Mouse (Mus musculus) stomach, embryonic 14.5 days (tissue): Measurements from ENCODE around the gene Cd44. TPM values are rescaled to one million over a fixed set of nuclear protein-coding genes. Genes with fewer than 3 reads are reported as not detected.

Experiments
- ATAC-seq: fragments of 200-750 bp; cut with Nextera tagmentation; 2 replicates; pipeline ENCODE4 v1.8.0; 2017; ENCODE audit warnings: low read depth, moderate TSS enrichment; ENCODE audit not compliant: insufficient number of reproducible peaks, insufficient read depth, low FRiP score
- H3K27ac ChIP-seq: fragments of 300-500 bp; sonication (generic); 2 replicates; pipeline ENCODE4 v1.5.1; 2014; ENCODE audit warnings: mild to moderate bottlenecking, low read length, moderate library complexity, mixed read lengths
- H3K27me3 ChIP-seq: fragments of 300-500 bp; sonication (generic); 2 replicates; pipeline ENCODE4 v1.6.1; 2014; ENCODE audit warnings: low read length, control low read depth, mixed read lengths; ENCODE audit not compliant: control insufficient read depth, insufficient read depth
- H3K36me3 ChIP-seq: fragments of 300-500 bp; sonication (generic); 2 replicates; pipeline ENCODE4 v1.6.1; 2014; ENCODE audit warnings: mild to moderate bottlenecking, control low read depth, low read length, moderate library complexity, mixed read lengths; ENCODE audit not compliant: control insufficient read depth, insufficient read depth
- H3K4me1 ChIP-seq: fragments of 300-500 bp; sonication (generic); 2 replicates; pipeline ENCODE4 v1.6.1; 2014; ENCODE audit warnings: low read length, control low read depth, mixed read lengths; ENCODE audit not compliant: control insufficient read depth, insufficient read depth
- H3K4me2 ChIP-seq: fragments of 300-500 bp; sonication (generic); replicated peaks from 2 replicates; pipeline ENCODE4 v1.6.1; 2014; ENCODE audit warnings: low read depth, low read length, control low read depth
- H3K4me3 ChIP-seq: fragments of 300-500 bp; sonication (generic); 2 replicates; pipeline ENCODE4 v1.5.1; 2014; ENCODE audit warnings: low read depth, low read length, control low read depth
- H3K9ac ChIP-seq: fragments of 300-500 bp; sonication (generic); replicated peaks from 2 replicates; pipeline ENCODE4 v1.6.1; 2014; ENCODE audit warnings: low read depth, mild to moderate bottlenecking, control low read depth, low read length, moderate library complexity, mixed read lengths
- H3K9me3 ChIP-seq: fragments of 300-500 bp; sonication (generic); 2 replicates; pipeline ENCODE4 v1.6.1; 2016; ENCODE audit warnings: low read depth, low read length, control low read depth; ENCODE audit not compliant: control insufficient read depth
- WGBS: fragments of 180-500 bp; shearing (Covaris S2); extraction: QIAGEN DNeasy Blood & Tissue Kit; methylation state at CpG from one replicate; pipeline ENCODE4 v1.1.7; 2014; 5-methylcytosine and 5-hydroxymethylcytosine counted together
- polyA plus RNA-seq: library from polyadenylated mRNA; unstranded; fragments of >200 nt; fragmentation: Nextera tagmentation; extraction: Ambion mirVana; gene quantifications from 2 replicates; pipeline ENCODE4 v1.2.1, GENCODE M21; 2014

Cd44 gene
- polyA plus RNA-seq, 1 experiment from 2014 or later, result 11.3 TPM

- Histone ChIP-seq H3K4me3 (no peak overlapping the region), H3K27ac (no peak overlapping the region), H3K4me1 (no peaks in the 10 kb centered on the region), H3K36me3 (no peaks in the 10 kb centered on the region), H3K27me3 (no peaks in the 10 kb centered on the region), H3K4me2 (no peak overlapping the region), H3K9me3 (no peaks in the 10 kb centered on the region), H3K9ac (no peak overlapping the region)
- ATAC-seq, result no peak
- WGBS, result 73% methylated on average over 3 of the region's 3 CpGs
These were observed 22.2 kb upstream of the Cd44 start for GRCm38 (mm10) chr2:102923682-102924081.

DNA sequence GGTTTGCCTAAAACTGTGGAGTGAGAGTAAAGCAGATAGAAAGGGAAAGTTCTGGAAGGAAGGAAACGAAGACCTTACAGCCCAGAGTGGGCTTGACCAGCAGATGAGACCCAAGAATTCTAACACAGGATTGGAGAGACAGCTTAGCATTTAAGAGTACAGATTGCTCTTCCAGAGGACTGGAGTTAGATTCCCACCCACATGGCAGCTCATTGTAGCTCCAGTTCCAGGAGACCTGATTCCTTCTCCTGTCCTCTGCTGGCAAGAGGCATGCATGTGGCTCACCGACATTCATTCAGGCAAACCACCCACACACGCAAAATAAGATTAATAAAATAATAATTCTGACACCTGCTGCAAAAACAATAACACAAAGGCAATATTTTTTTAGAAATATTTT lies 20.6 kb upstream of the Cd44 start:
- no peak overlapping the region for H3K4me3 ChIP-seq
- 91% methylated on average over 3 of the region's 3 CpGs for WGBS
- H3K27ac ChIP-seq, result no peak overlapping the region
- no peaks in the 10 kb centered on the region for H3K36me3 ChIP-seq
- no peak overlapping the region for H3K4me2 ChIP-seq
- no peaks in the 10 kb centered on the region for H3K9me3 ChIP-seq
- H3K4me1 ChIP-seq, result no peaks in the 10 kb centered on the region
- ATAC-seq, result no peak
- no peak overlapping the region for H3K9ac ChIP-seq
- no peaks in the 10 kb centered on the region for H3K27me3 ChIP-seq

DNA sequence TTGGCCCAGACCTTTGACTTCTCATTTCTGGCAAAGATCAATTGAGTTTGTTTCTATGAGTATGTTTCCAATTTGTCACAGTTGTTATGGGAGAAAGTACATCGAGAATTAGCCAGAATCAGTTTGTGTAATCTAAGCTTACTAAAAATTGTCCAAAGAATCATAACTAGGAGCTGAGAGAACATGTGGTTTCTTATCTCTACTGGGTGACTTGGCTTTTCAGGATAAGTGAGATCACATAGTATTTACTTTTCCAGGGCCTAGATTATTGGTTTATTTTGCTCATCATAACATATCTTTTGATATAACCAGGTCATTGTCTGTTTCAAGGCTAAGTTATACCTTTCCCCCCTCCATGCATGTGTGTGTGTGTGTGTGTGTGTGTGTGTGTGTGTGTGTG lies 16.8 kb upstream of the Cd44 start:
- H3K4me2 ChIP-seq, result no peak overlapping the region
- WGBS, result 71% methylated on average over 1 of the region's 1 CpGs

DNA sequence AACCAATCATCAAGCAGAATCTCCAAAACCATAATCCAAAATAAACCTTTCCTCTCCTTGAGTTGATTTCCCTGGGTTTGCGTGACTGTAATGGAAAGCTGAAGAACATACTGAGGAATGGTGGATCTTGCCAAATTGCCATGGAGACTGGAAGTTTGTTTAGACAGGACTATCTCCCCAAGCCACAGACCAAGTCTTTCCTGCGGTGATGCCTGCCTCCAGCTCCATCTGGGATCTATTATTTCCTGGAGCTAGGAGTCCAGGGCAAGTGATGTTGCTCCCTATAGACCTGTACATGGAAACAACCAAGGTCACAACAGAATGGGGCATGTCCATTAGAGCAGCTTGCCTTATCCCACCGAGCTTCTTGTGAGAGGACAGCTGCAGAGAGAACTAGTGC lies 15.1 kb upstream of the Cd44 start:
- no peak overlapping the region for H3K27ac ChIP-seq
- H3K36me3 ChIP-seq, result no peaks in the 10 kb centered on the region
- ATAC-seq, result no peak
- no peaks in the 10 kb centered on the region for H3K4me1 ChIP-seq
- no peak overlapping the region for H3K9ac ChIP-seq
- 52% methylated on average over 3 of the region's 3 CpGs for WGBS
- no peak overlapping the region for H3K4me3 ChIP-seq
- no peaks in the 10 kb centered on the region for H3K27me3 ChIP-seq
- H3K9me3 ChIP-seq, result no peaks in the 10 kb centered on the region
- H3K4me2 ChIP-seq, result no peak overlapping the region

More for the DNA sequence above, 16.8 kb upstream of the Cd44 start:
- no peak overlapping the region for H3K9ac ChIP-seq
- no peaks in the 10 kb centered on the region for H3K36me3 ChIP-seq
- no peaks in the 10 kb centered on the region for H3K27me3 ChIP-seq
- H3K4me1 ChIP-seq, result no peaks in the 10 kb centered on the region
- no peaks in the 10 kb centered on the region for H3K9me3 ChIP-seq
- no peak overlapping the region for H3K4me3 ChIP-seq
- H3K27ac ChIP-seq, result no peak overlapping the region
- no peak for ATAC-seq

DNA sequence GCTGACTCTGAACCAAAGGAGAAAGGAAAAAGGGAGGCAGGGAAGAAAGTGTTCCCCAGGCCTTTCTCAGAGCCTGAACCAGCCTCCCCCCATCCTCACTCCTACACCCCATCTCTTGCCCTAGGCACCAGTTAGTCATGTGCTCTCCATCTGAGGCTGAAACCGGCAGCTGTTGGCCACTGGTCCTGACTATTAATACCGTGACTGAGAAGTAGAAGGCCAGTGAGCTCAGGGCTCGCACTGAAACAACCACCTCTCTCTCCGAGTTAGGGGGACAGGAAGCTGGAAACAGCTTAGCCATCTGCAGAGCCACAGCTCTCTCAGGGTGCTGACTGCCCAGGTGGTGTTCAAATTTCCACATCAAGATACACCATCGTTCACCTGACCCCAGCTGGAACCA lies 13.2 kb upstream of the Cd44 start:
- WGBS, result 78% methylated on average over 5 of the region's 5 CpGs
- Histone ChIP-seq H3K9me3 (no peaks in the 10 kb centered on the region), H3K4me3 (no peak overlapping the region), H3K4me2 (no peak overlapping the region), H3K27ac (no peak overlapping the region), H3K27me3 (no peaks in the 10 kb centered on the region), H3K4me1 (no peaks in the 10 kb centered on the region), H3K9ac (no peak overlapping the region), H3K36me3 (no peaks in the 10 kb centered on the region)
- no peak for ATAC-seq

- H3K27ac ChIP-seq, result no peak overlapping the region
- H3K4me1 ChIP-seq, result no peaks in the 10 kb centered on the region
- no peaks in the 10 kb centered on the region for H3K27me3 ChIP-seq
- H3K9me3 ChIP-seq, result no peaks in the 10 kb centered on the region
- no peak overlapping the region for H3K9ac ChIP-seq
- H3K4me2 ChIP-seq, result no peak overlapping the region
- 73% methylated on average over 11 of the region's 11 CpGs for WGBS
- ATAC-seq, result no peak
- no peaks in the 10 kb centered on the region for H3K36me3 ChIP-seq
- H3K4me3 ChIP-seq, result no peak overlapping the region
These were observed 12.5 kb upstream of the Cd44 start for GRCm38 (mm10) chr2:102913833-102914545.

DNA sequence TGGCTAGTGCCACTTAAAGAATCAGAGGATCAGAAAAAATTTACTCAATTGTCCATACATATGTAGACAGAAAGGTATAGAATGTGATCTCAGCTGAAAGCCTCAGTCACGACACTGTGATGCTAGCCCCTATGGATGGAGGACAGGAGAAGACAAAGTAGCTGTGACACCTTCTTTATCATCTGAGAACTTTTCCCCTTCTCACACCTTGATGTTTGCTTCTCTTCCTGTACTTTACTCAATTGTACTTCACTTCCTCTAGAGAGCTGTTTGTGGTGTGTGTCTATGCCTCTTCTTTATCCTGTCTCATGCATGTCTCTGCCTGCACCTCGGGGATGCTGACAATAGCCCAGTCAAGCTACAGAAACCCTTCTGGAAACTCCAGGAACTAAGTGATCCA lies 11.5 kb upstream of the Cd44 start:
- Histone ChIP-seq H3K9me3 (no peaks in the 10 kb centered on the region), H3K4me2 (no peak overlapping the region), H3K4me3 (no peak overlapping the region), H3K9ac (no peak overlapping the region), H3K4me1 (no peaks in the 10 kb centered on the region), H3K27ac (no peak overlapping the region), H3K27me3 (no peaks in the 10 kb centered on the region), H3K36me3 (no peaks in the 10 kb centered on the region)
- ATAC-seq, result no peak
- 63% methylated on average over 2 of the region's 2 CpGs for WGBS

- no peaks in the 10 kb centered on the region for H3K9me3 ChIP-seq
- no peak overlapping the region for H3K9ac ChIP-seq
- H3K4me1 ChIP-seq, result no peaks in the 10 kb centered on the region
- H3K27me3 ChIP-seq, result no peaks in the 10 kb centered on the region
- WGBS, result 67% methylated on average over 3 of the region's 3 CpGs
- ATAC-seq, result no peak
- no peaks in the 10 kb centered on the region for H3K36me3 ChIP-seq
- no peak overlapping the region for H3K4me3 ChIP-seq
- H3K4me2 ChIP-seq, result no peak overlapping the region
- H3K27ac ChIP-seq, result no peak overlapping the region
These were observed 11.0 kb upstream of the Cd44 start for GRCm38 (mm10) chr2:102912469-102912868.

DNA sequence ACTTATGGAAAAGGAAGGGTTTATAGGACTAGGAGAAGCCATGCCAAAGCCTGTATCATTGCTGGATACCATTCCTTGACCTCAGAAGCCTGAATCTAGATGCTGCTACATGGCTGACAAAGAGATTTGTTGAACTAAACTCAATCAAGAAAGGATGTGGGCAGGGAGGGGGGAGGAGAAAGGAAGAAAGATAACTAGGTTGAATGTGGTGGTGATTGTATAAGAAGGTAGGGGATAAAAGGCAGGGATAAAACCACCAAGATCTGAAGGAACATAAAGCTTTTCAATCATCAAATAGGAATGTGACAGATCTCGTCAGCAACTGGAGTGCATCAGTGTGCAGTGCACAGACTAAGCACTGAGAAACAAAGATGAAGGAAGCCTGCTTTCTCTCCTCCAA lies 7.9 kb upstream of the Cd44 start:
- ATAC-seq, result no peak
- 86% methylated on average over 1 of the region's 1 CpGs for WGBS
- H3K4me2 ChIP-seq, result no peak overlapping the region
- no peaks in the 10 kb centered on the region for H3K36me3 ChIP-seq
- no peaks in the 10 kb centered on the region for H3K9me3 ChIP-seq
- H3K9ac ChIP-seq, result no peak overlapping the region
- H3K4me1 ChIP-seq, result no peaks in the 10 kb centered on the region
- no peak overlapping the region for H3K27ac ChIP-seq
- no peaks in the 10 kb centered on the region for H3K27me3 ChIP-seq
- no peak overlapping the region for H3K4me3 ChIP-seq
